Mouse (Mus musculus) olfactory bulb, adult 2 months (tissue): ENCODE measurements around the gene Ccnb1.

Source experiments
- CTCF ChIP-seq: fragments of 200-500 bp; IDR thresholded peaks from 2 replicates; pipeline ENCODE4 v1.5.1; 2012; ENCODE audit warnings: low read depth, mild to moderate bottlenecking, low read length, moderate library complexity; ENCODE audit not compliant: insufficient read depth
- POLR2A ChIP-seq: fragments of 200-500 bp; IDR thresholded peaks from 2 replicates; pipeline ENCODE4 v1.6.1; 2012; ENCODE audit warnings: mild to moderate bottlenecking, low read depth, low read length, moderate library complexity; ENCODE audit not compliant: insufficient read depth

- TF ChIP-seq CTCF (no peak), POLR2A (no peak)
Observed at GRCm38 (mm10) chr13:100776710-100777109, 9.7 kb downstream of the Ccnb1 start.
